Mouse (Mus musculus) midbrain, embryonic 16.5 days (tissue): Measurements from ENCODE around the gene Unc5b. TPM values are rescaled to one million over a fixed set of nuclear protein-coding genes. Genes with fewer than 3 reads are reported as not detected.
A peak's percentile ranks its signal among the peaks of the same experiment; 100 is the strongest.

Source experiments
- ATAC-seq: fragments of 200-750 bp; cut with Nextera tagmentation; 2 replicates; pipeline ENCODE4 v1.8.0; 2017; ENCODE audit warnings: moderate TSS enrichment
- H3K27ac ChIP-seq: fragments of 300-500 bp; sonication (generic); 2 replicates; pipeline ENCODE4 v1.5.1; 2014; ENCODE audit warnings: mild to moderate bottlenecking, low read length, mixed read lengths
- H3K27me3 ChIP-seq: fragments of 300-500 bp; sonication (generic); 2 replicates; pipeline ENCODE4 v1.6.1; 2014; ENCODE audit warnings: low read depth, low read length, mixed read lengths; ENCODE audit not compliant: control insufficient read depth, insufficient read depth
- H3K36me3 ChIP-seq: fragments of 300-500 bp; sonication (generic); 2 replicates; pipeline ENCODE4 v1.6.1; 2014; ENCODE audit warnings: mild to moderate bottlenecking, low read length, moderate library complexity, mixed read lengths; ENCODE audit not compliant: control insufficient read depth, insufficient read depth
- H3K4me1 ChIP-seq: fragments of 300-500 bp; sonication (generic); 2 replicates; pipeline ENCODE4 v1.6.1; 2014; ENCODE audit warnings: mild to moderate bottlenecking, low read length, mixed read lengths; ENCODE audit not compliant: control insufficient read depth, insufficient read depth
- H3K4me2 ChIP-seq: fragments of 300-500 bp; sonication (generic); 2 replicates; pipeline ENCODE4 v1.6.1; 2014; ENCODE audit warnings: mild to moderate bottlenecking, low read length, mixed read lengths
- H3K4me3 ChIP-seq: fragments of 300-500 bp; sonication (generic); 2 replicates; pipeline ENCODE4 v1.5.1; 2014; ENCODE audit warnings: low read depth, mild to moderate bottlenecking, low read length, moderate library complexity, mixed read lengths
- H3K9ac ChIP-seq: fragments of 300-500 bp; sonication (generic); 2 replicates; pipeline ENCODE4 v1.6.1; 2014; ENCODE audit warnings: low read depth, low read length, mixed read lengths
- H3K9me3 ChIP-seq: fragments of 300-500 bp; sonication (generic); replicated peaks from 2 replicates; pipeline ENCODE4 v1.6.1; 2014; ENCODE audit warnings: mild to moderate bottlenecking, low read length, mixed read lengths; ENCODE audit not compliant: control insufficient read depth, poor library complexity, severe bottlenecking
- WGBS: fragments of 180-500 bp; shearing (Covaris S2); extraction: QIAGEN DNeasy Blood & Tissue Kit; methylation state at CpG from one replicate; pipeline ENCODE4 v1.1.7; 2014; 5-methylcytosine and 5-hydroxymethylcytosine counted together
- polyA plus RNA-seq: library from polyadenylated mRNA; unstranded; fragments of >200 nt; fragmentation: Nextera tagmentation; extraction: Ambion mirVana; gene quantifications from 2 replicates; pipeline ENCODE4 v1.2.1, GENCODE M21; 2015

Gene Unc5b
- polyA plus RNA-seq, 1 experiment from 2014 or later = 2.0 TPM

DNA sequence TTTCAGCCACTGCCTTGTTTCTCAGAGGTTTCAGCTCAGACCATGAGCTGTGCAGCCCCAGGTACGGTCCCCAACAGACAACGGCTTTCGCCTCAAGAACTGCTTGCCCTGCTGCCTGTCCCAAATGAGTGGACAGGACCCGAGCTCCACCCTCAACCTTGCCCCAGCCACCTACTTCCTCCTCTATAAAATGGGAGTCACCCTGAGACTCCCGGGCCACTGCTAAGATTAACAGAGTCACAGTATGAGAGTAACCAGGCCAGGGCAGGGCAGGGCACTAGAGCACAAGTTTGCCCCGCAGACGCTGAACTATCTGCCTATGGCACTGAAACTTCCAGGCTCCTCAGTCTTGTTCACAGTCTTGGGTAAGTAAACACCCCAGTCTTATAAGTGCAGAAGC lies 34.9 kb downstream of the Unc5b start:
- Histone ChIP-seq H3K9me3 (no peaks in the 10 kb centered on the region), H3K27ac (no peak overlapping the region), H3K27me3 (0 out of 2 replicates have a peak, but pooled peaks cover 3% of the 10 kb centered on the region), H3K9ac (no peak overlapping the region), H3K4me2 (no peak overlapping the region), H3K4me3 (no peak overlapping the region), H3K4me1 (peaks cover 5% of the 10 kb centered on the region; the same call in 1 of the 2 replicates), H3K36me3 (no peaks in the 10 kb centered on the region)
- no peak for ATAC-seq
- WGBS = 94% methylated on average over 7 of the region's 7 CpGs

DNA sequence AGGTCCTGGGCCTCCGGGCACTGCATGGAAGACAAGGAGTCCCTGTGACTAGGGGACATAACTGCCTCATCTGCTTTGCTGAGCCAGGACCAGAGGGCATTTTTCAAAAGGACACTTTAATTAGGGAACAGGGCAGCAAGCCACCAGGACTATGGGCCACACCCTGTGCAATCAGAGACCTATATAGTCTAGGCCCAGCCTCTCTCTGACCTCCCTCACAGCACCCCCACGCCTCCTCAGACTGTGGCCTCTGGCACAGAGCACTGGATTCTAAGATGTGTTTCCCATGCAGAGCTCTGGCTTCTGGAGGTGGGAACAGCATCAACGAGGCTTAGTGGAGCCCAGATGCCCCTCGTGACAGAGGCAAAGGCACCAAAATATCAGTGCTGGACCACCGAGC lies 35.4 kb downstream of the Unc5b start:
- Histone ChIP-seq H3K9ac (no peak overlapping the region), H3K27me3 (0 out of 2 replicates have a peak, but pooled peaks cover 3% of the 10 kb centered on the region), H3K4me1 (peaks cover 1% of the 10 kb centered on the region; the same call in 1 of the 2 replicates), H3K9me3 (no peaks in the 10 kb centered on the region), H3K4me2 (no peak overlapping the region), H3K36me3 (no peaks in the 10 kb centered on the region), H3K27ac (no peak overlapping the region), H3K4me3 (no peak overlapping the region)
- ATAC-seq = no peak
- 72% methylated on average over 5 of the region's 5 CpGs for WGBS

DNA sequence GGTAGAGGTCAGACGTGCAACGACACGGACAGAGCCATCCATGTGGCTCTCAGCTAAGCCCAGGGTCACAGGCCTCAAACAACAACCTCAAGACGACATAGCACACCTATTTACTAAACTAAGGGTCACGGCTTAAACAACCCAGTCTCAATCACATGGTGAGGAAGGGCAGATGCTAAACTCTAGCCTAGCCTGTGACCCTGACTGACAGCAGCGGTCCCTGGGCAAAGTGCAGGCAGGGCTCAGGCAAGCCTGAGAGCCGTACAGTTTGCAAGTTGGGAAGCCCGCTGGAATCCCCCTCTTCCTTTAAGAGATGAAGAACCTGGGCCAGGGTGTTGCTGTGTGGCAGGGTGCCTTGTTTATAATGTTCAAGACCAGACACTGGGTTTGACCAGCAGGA lies 36.6 kb downstream of the Unc5b start:
- WGBS = 56% methylated on average over 8 of the region's 8 CpGs
- H3K27ac ChIP-seq = no peak overlapping the region
- ATAC-seq = no peak; the same call in 1 of the 2 replicates
- no peak overlapping the region for H3K9ac ChIP-seq
- no peaks in the 10 kb centered on the region for H3K36me3 ChIP-seq
- H3K4me2 ChIP-seq = no peak overlapping the region
- H3K9me3 ChIP-seq = no peaks in the 10 kb centered on the region
- H3K4me1 ChIP-seq = no peaks in the 10 kb centered on the region
- H3K4me3 ChIP-seq = no peak overlapping the region
- 0 out of 2 replicates have a peak, but pooled peaks cover 3% of the 10 kb centered on the region for H3K27me3 ChIP-seq

DNA sequence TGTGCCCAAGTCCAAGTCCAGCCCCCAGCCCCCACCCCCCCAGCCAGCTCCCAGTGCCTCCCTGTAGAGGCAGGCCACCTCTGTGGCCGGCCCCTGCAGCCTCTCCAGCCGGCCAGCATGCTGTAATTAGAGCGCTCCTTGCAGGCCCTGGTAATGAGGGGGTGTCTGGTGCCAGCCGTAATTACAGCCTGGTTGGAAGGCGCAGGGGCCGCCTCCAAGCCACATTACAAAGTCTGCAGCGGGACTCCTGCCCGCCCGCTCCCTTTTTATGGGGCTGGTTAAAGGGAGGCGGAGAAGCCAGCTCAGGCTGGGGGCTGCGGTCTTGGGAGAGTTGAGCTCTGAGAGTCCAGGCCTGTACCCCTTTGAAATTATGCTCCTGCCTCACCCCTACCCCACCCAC lies 37.0 kb downstream of the Unc5b start:
- no peaks in the 10 kb centered on the region for H3K4me1 ChIP-seq
- no peak overlapping the region for H3K9ac ChIP-seq
- no peak; the same call in 1 of the 2 replicates for ATAC-seq
- H3K27me3 ChIP-seq = 0 out of 2 replicates have a peak, but pooled peaks cover 3% of the 10 kb centered on the region
- no peaks in the 10 kb centered on the region for H3K9me3 ChIP-seq
- WGBS = 41% methylated on average over 11 of the region's 11 CpGs
- H3K4me3 ChIP-seq = no peak overlapping the region
- no peaks in the 10 kb centered on the region for H3K36me3 ChIP-seq
- H3K4me2 ChIP-seq = no peak overlapping the region
- no peak overlapping the region for H3K27ac ChIP-seq

DNA sequence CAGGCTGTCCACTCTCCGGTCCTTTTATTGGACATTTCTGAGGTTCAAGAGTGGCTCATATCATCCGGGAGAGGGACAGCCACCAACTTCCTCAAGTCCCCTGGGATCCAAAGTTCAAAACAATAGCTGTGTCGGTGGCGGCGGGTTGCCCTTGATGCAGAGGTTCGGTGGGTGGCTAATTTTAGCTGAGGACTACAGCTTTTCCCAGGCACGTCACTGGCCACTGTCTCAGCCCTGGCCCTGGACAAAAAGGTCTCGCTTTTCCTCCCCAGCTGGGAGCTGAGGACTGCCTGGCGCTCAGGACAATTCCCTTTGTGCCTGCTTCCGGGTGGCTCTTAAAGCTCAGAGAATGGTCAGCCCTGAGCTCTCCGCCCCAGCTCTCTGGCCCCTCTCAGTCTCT lies 38.5 kb downstream of the Unc5b start:
- Histone ChIP-seq H3K36me3 (no peaks in the 10 kb centered on the region), H3K4me1 (no peaks in the 10 kb centered on the region), H3K27me3 (0 out of 2 replicates have a peak, but pooled peaks cover 3% of the 10 kb centered on the region), H3K9me3 (no peaks in the 10 kb centered on the region), H3K4me2 (no peak overlapping the region), H3K9ac (no peak overlapping the region), H3K4me3 (no peak overlapping the region), H3K27ac (no peak overlapping the region)
- 17% methylated on average over 11 of the region's 11 CpGs for WGBS
- no peak for ATAC-seq

DNA sequence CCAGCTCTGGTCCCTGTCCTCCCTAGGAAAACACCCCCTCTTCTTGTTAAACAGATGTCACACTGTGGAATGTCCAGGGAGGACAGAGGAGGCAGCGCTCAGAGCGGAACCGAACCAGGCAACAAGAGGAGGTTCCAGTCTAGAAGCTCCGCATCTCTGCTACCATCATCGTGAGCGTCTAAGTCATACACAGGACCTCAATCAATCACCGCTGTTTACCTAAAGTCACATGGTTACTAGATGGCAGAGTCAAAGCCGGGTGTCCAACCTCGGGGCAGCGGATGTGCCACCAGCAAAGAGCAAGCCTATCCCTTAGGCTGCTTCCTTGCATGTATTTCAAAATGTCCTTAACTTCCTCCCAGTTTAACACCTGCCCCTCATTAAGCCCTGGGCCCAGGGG lies 39.0 kb downstream of the Unc5b start:
- H3K36me3 ChIP-seq = no peaks in the 10 kb centered on the region
- no peaks in the 10 kb centered on the region for H3K9me3 ChIP-seq
- H3K9ac ChIP-seq = no peak overlapping the region
- no peak overlapping the region for H3K27ac ChIP-seq
- no peak overlapping the region for H3K4me2 ChIP-seq
- H3K4me3 ChIP-seq = no peak overlapping the region
- 0 out of 2 replicates have a peak, but pooled peaks cover 3% of the 10 kb centered on the region for H3K27me3 ChIP-seq
- ATAC-seq = no peak
- H3K4me1 ChIP-seq = no peaks in the 10 kb centered on the region
- 66% methylated on average over 10 of the region's 10 CpGs for WGBS

DNA sequence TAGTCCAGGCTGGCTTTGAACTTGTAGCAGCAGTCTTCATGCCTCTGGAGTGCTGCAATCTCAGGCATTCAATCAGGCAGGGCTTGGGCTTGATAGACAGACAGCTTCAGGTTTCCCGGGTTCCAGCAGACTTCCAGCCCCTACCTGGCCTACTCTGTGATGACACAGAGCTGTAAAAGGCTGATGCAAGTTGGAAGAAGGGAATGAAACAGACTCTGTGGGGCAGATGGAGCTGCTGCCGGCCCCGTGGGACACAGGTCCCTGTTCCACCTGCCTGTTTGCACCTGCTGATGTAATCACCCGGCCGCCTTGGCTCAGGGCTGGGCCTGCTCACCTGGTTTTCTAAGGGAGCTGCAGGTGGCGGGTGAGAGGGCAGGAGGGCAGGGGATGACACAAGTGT lies 40.5 kb downstream of the Unc5b start:
- 87% methylated on average over 6 of the region's 6 CpGs for WGBS
- H3K36me3 ChIP-seq = no peaks in the 10 kb centered on the region
- no peak for ATAC-seq
- no peak overlapping the region for H3K27ac ChIP-seq
- no peaks in the 10 kb centered on the region for H3K9me3 ChIP-seq
- no peak overlapping the region for H3K4me2 ChIP-seq
- 0 out of 2 replicates have a peak, but pooled peaks cover 3% of the 10 kb centered on the region for H3K27me3 ChIP-seq
- no peaks in the 10 kb centered on the region for H3K4me1 ChIP-seq
- H3K9ac ChIP-seq = no peak overlapping the region
- H3K4me3 ChIP-seq = no peak overlapping the region

DNA sequence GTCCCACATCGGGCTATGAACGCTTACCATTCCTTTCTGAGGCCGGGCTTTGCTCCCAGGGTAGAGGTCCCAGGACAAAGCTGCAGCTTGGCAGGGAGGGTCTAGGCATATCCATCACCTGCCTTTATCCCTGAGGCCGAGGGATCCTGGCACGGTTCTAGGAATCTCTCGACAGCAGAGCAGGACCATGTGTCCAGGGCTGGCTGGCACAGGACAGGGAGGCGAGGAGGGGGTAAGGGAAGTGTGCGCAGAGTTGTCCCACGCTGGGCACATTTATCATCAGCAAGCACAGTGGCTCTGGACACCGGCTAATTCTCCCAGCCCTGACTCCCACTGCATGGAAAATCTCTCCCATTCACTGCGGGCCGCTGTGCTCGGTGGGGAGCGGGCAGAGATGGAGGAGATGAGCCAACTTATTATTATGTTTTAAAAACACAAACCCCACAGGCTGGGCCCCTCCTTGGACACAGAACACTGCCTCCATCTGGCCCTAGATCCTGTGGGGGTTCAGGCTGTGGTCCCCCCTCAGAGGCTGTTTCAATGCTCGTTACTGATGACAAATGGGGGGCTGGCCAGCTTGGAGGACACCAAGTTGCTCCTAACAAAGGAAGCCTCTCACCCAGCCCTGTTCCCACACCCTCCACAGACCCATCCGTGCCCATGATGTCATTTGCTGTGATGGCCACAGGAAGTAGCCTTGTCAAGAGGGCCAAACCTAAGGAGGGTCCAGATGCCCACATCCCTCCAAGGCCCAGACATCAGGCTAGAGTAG lies 43.9 kb downstream of the Unc5b start:
- Histone ChIP-seq H3K4me3 (no peak overlapping the region), H3K9me3 (no peaks in the 10 kb centered on the region), H3K9ac (no peak overlapping the region), H3K27ac (no peak overlapping the region), H3K36me3 (no peaks in the 10 kb centered on the region), H3K4me1 (no peaks in the 10 kb centered on the region), H3K27me3 (0 out of 2 replicates have a peak, but pooled peaks cover 3% of the 10 kb centered on the region), H3K4me2 (no peak overlapping the region)
- ATAC-seq = 0 out of 2 replicates have a peak, but pooled peaks have one; percentile 40
- 62% methylated on average over 16 of the region's 16 CpGs for WGBS

DNA sequence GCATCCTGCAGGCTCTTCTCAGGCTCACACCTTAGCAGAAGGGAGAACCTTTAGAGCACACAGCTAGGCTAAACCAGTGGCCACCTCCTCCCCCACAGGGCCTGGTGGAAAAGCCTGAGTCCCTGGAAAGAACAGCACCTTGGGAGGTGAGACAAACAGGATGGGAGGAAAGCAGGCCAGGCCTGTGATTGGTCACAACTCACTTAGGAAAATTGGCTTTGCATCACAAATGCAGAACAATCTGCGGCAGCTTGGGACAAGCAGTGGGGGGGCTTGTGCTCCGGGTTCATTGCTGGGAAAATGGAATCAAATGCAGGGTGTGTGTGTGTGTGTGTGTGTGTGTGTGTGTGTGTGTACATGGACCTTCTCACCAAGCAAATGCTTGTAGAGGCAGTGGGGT lies 47.8 kb downstream of the Unc5b start:
- Histone ChIP-seq H3K9me3 (no peaks in the 10 kb centered on the region), H3K4me2 (no peak overlapping the region), H3K4me1 (no peaks in the 10 kb centered on the region; the same call in 1 of the 2 replicates), H3K9ac (no peak overlapping the region), H3K27ac (no peak overlapping the region), H3K4me3 (no peak overlapping the region), H3K27me3 (no peaks in the 10 kb centered on the region), H3K36me3 (no peaks in the 10 kb centered on the region)
- ATAC-seq = no peak
- WGBS = 26% methylated on average over 2 of the region's 2 CpGs
